Mouse (Mus musculus) kidney, embryonic 15.5 days (tissue): ENCODE measurements at regions not wholly inside any gene's neighbourhood (a gene's known extent, or its start where the extent isn't known, plus 50 kb on each side); places are given as distances from the start of the nearest gene placed in this dataset.

Source experiments
- ATAC-seq: fragments of 200-750 bp; cut with Nextera tagmentation; replicated peaks from 2 replicates; pipeline ENCODE4 v1.8.0; 2017; ENCODE audit warnings: moderate TSS enrichment; ENCODE audit not compliant: low FRiP score
- H3K27ac ChIP-seq: fragments of 300-500 bp; sonication (generic); 2 replicates; pipeline ENCODE4 v1.5.1; 2015; ENCODE audit warnings: mild to moderate bottlenecking, inconsistent platforms
- H3K27me3 ChIP-seq: fragments of 300-500 bp; sonication (generic); 2 replicates; pipeline ENCODE4 v1.6.1; 2015; ENCODE audit warnings: inconsistent platforms
- H3K36me3 ChIP-seq: fragments of 300-500 bp; sonication (generic); 2 replicates; pipeline ENCODE4 v1.6.1; 2015; ENCODE audit warnings: inconsistent platforms
- H3K4me1 ChIP-seq: fragments of 300-500 bp; sonication (generic); 2 replicates; pipeline ENCODE4 v1.6.1; 2015; ENCODE audit warnings: inconsistent platforms
- H3K4me2 ChIP-seq: fragments of 300-500 bp; sonication (generic); 2 replicates; pipeline ENCODE4 v1.6.1; 2015; ENCODE audit warnings: moderate library complexity, mild to moderate bottlenecking, inconsistent platforms
- H3K4me3 ChIP-seq: fragments of 300-500 bp; sonication (generic); replicated peaks from 2 replicates; pipeline ENCODE4 v1.5.1; 2015; ENCODE audit warnings: mild to moderate bottlenecking, inconsistent platforms
- H3K9ac ChIP-seq: fragments of 300-500 bp; sonication (generic); 2 replicates; pipeline ENCODE4 v1.6.1; 2015; ENCODE audit warnings: mild to moderate bottlenecking, inconsistent platforms
- H3K9me3 ChIP-seq: fragments of 300-500 bp; sonication (generic); replicated peaks from 2 replicates; pipeline ENCODE4 v1.6.1; 2016; ENCODE audit warnings: inconsistent platforms
- WGBS: fragments of 180-500 bp; shearing (Covaris S2); methylation state at CpG from one replicate; pipeline ENCODE4 v1.1.7; 2015; ENCODE audit warnings: mixed read lengths; 5-methylcytosine and 5-hydroxymethylcytosine counted together

- no peak for ATAC-seq
- Histone ChIP-seq H3K9me3 (no peaks in the 10 kb centered on the region), H3K36me3 (no peaks in the 10 kb centered on the region), H3K27ac (no peak overlapping the region), H3K27me3 (no peaks in the 10 kb centered on the region), H3K9ac (no peak overlapping the region), H3K4me1 (peaks cover 16% of the 10 kb centered on the region), H3K4me2 (no peak overlapping the region), H3K4me3 (no peak overlapping the region)
- 66% methylated on average over 11 of the region's 11 CpGs for WGBS
Observed at GRCm38 (mm10) chr1:137079401-137080003, 119.3 kb upstream of the Nr5a2 start.

- H3K27ac ChIP-seq: no peak overlapping the region
- ATAC-seq: 0 out of 2 replicates have a peak, but pooled peaks have one; percentile 62
- H3K36me3 ChIP-seq: no peaks in the 10 kb centered on the region
- no peak overlapping the region for H3K9ac ChIP-seq
- no peaks in the 10 kb centered on the region for H3K27me3 ChIP-seq
- no peaks in the 10 kb centered on the region for H3K9me3 ChIP-seq
- WGBS: 33% methylated on average over 9 of the region's 9 CpGs
- H3K4me3 ChIP-seq: no peak overlapping the region
- peak overlapping the region; percentile 21; the same call in 1 of the 2 replicates for H3K4me2 ChIP-seq
- H3K4me1 ChIP-seq: peaks cover 8% of the 10 kb centered on the region
Observed at GRCm38 (mm10) chr1:137074787-137075186, 114.5 kb upstream of the Nr5a2 start.

GRCm38 (mm10) chr1:137073857-137074572 is 113.8 kb upstream of the Nr5a2 start:
- Histone ChIP-seq H3K36me3 (no peaks in the 10 kb centered on the region), H3K4me3 (no peak overlapping the region), H3K9ac (no peak overlapping the region), H3K4me1 (peaks cover 4% of the 10 kb centered on the region), H3K27ac (peak overlapping the region; percentile 51), H3K9me3 (no peaks in the 10 kb centered on the region), H3K4me2 (no peak overlapping the region), H3K27me3 (no peaks in the 10 kb centered on the region)
- 53% methylated on average over 8 of the region's 8 CpGs for WGBS
- ATAC-seq: no peak

GRCm38 (mm10) chr1:137060914-137061313 is 100.7 kb upstream of the Nr5a2 start:
- Histone ChIP-seq H3K36me3 (no peaks in the 10 kb centered on the region), H3K4me2 (no peak overlapping the region), H3K27ac (no peak overlapping the region), H3K27me3 (no peaks in the 10 kb centered on the region), H3K4me1 (no peaks in the 10 kb centered on the region), H3K9me3 (no peaks in the 10 kb centered on the region), H3K4me3 (no peak overlapping the region), H3K9ac (no peak overlapping the region)
- ATAC-seq: no peak
- WGBS: 92% methylated on average over 4 of the region's 4 CpGs

- no peak overlapping the region for H3K4me3 ChIP-seq
- H3K4me2 ChIP-seq: no peak overlapping the region
- no peaks in the 10 kb centered on the region for H3K4me1 ChIP-seq
- H3K9ac ChIP-seq: no peak overlapping the region
- no peaks in the 10 kb centered on the region for H3K36me3 ChIP-seq
- H3K27ac ChIP-seq: no peak overlapping the region
- no peak for ATAC-seq
- H3K27me3 ChIP-seq: no peaks in the 10 kb centered on the region
- H3K9me3 ChIP-seq: no peaks in the 10 kb centered on the region
Observed at GRCm38 (mm10) chr1:137053134-137053533, 92.9 kb upstream of the Nr5a2 start.

- Histone ChIP-seq H3K27me3 (no peaks in the 10 kb centered on the region), H3K27ac (no peak overlapping the region), H3K36me3 (no peaks in the 10 kb centered on the region), H3K4me2 (no peak overlapping the region), H3K9ac (no peak overlapping the region), H3K4me3 (no peak overlapping the region), H3K4me1 (no peaks in the 10 kb centered on the region), H3K9me3 (no peaks in the 10 kb centered on the region)
- no peak for ATAC-seq
- 96% methylated on average over 13 of the region's 13 CpGs for WGBS
Observed at GRCm38 (mm10) chr1:137051515-137051914, 91.3 kb upstream of the Nr5a2 start.

GRCm38 (mm10) chr1:137044076-137044475 is 83.8 kb upstream of the Nr5a2 start:
- Histone ChIP-seq H3K4me2 (no peak overlapping the region), H3K9me3 (no peaks in the 10 kb centered on the region), H3K27me3 (no peaks in the 10 kb centered on the region), H3K27ac (no peak overlapping the region), H3K9ac (no peak overlapping the region), H3K4me1 (no peaks in the 10 kb centered on the region), H3K36me3 (no peaks in the 10 kb centered on the region), H3K4me3 (no peak overlapping the region)
- 82% methylated on average over 6 of the region's 6 CpGs for WGBS
- no peak for ATAC-seq

GRCm38 (mm10) chr1:137042414-137043010 is 82.3 kb upstream of the Nr5a2 start:
- Histone ChIP-seq H3K9ac (no peak overlapping the region), H3K9me3 (no peaks in the 10 kb centered on the region), H3K4me1 (no peaks in the 10 kb centered on the region), H3K4me3 (no peak overlapping the region), H3K27me3 (no peaks in the 10 kb centered on the region), H3K4me2 (no peak overlapping the region), H3K27ac (no peak overlapping the region), H3K36me3 (no peaks in the 10 kb centered on the region)
- no peak for ATAC-seq
- 69% methylated on average over 17 of the region's 17 CpGs for WGBS

GRCm38 (mm10) chr1:137040898-137041297 is 80.7 kb upstream of the Nr5a2 start:
- Histone ChIP-seq H3K9me3 (no peaks in the 10 kb centered on the region), H3K4me1 (no peaks in the 10 kb centered on the region), H3K9ac (no peak overlapping the region), H3K4me2 (no peak overlapping the region), H3K27ac (no peak overlapping the region), H3K27me3 (no peaks in the 10 kb centered on the region), H3K36me3 (no peaks in the 10 kb centered on the region), H3K4me3 (no peak overlapping the region)
- WGBS: 70% methylated on average over 8 of the region's 8 CpGs
- ATAC-seq: no peak

- no peak overlapping the region for H3K4me3 ChIP-seq
- 92% methylated on average over 6 of the region's 6 CpGs for WGBS
- H3K4me1 ChIP-seq: no peaks in the 10 kb centered on the region
- ATAC-seq: no peak
- no peak overlapping the region for H3K9ac ChIP-seq
- no peaks in the 10 kb centered on the region for H3K27me3 ChIP-seq
- H3K9me3 ChIP-seq: no peaks in the 10 kb centered on the region
- H3K36me3 ChIP-seq: no peaks in the 10 kb centered on the region
- H3K4me2 ChIP-seq: no peak overlapping the region
- H3K27ac ChIP-seq: no peak overlapping the region
Observed at GRCm38 (mm10) chr1:137034586-137034985, 74.3 kb upstream of the Nr5a2 start.

- 42% methylated on average over 5 of the region's 5 CpGs for WGBS
- Histone ChIP-seq H3K27me3 (no peaks in the 10 kb centered on the region), H3K9me3 (no peaks in the 10 kb centered on the region), H3K9ac (no peak overlapping the region), H3K27ac (no peak overlapping the region), H3K4me3 (no peak overlapping the region), H3K4me2 (no peak overlapping the region), H3K36me3 (no peaks in the 10 kb centered on the region), H3K4me1 (no peaks in the 10 kb centered on the region)
- ATAC-seq: no peak
Observed at GRCm38 (mm10) chr1:137033679-137034078, 73.4 kb upstream of the Nr5a2 start.

- no peak overlapping the region for H3K4me2 ChIP-seq
- H3K27ac ChIP-seq: no peak overlapping the region
- no peaks in the 10 kb centered on the region for H3K4me1 ChIP-seq
- H3K9me3 ChIP-seq: no peaks in the 10 kb centered on the region
- H3K36me3 ChIP-seq: no peaks in the 10 kb centered on the region
- no peak overlapping the region for H3K4me3 ChIP-seq
- H3K27me3 ChIP-seq: no peaks in the 10 kb centered on the region
- ATAC-seq: no peak
- WGBS: 91% methylated on average over 6 of the region's 6 CpGs
- H3K9ac ChIP-seq: no peak overlapping the region
Observed at GRCm38 (mm10) chr1:137023706-137024105, 63.5 kb upstream of the Nr5a2 start.
